Mouse (Mus musculus): ENCODE data around the gene Os9.

Os9 gene

GRCm38 (mm10) chr10:127145303-127145702 is 24.4 kb upstream of the Os9 start:
- 84% methylated on average over 5 of the region's 5 CpGs for WGBS

DNA sequence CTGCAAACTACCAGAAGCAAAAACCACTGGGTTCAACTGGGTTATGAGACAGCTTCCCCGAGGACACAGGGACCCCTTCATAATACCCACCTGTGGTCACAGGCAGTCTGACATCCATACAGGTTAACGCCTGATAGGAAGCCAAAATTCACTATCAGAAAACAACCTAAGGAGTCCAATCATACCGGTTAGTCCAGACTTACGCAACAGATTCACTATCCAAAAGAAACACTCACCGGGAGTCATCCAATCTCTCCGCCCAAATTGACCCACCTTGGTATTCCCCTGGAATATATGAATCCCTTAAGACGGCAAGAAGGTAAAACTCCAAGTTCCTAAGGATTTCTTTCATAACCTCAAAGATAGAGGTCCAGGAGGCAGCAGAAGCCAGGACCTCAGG is 23.6 kb upstream of the Os9 start:
- 92% methylated on average over 7 of the region's 7 CpGs for WGBS

- WGBS: 86% methylated on average over 8 of the region's 8 CpGs
These were observed 22.3 kb upstream of the Os9 start for GRCm38 (mm10) chr10:127143228-127143627.

- 78% methylated on average over 8 of the region's 8 CpGs for WGBS
These were observed 20.6 kb upstream of the Os9 start for GRCm38 (mm10) chr10:127141500-127141899.

DNA sequence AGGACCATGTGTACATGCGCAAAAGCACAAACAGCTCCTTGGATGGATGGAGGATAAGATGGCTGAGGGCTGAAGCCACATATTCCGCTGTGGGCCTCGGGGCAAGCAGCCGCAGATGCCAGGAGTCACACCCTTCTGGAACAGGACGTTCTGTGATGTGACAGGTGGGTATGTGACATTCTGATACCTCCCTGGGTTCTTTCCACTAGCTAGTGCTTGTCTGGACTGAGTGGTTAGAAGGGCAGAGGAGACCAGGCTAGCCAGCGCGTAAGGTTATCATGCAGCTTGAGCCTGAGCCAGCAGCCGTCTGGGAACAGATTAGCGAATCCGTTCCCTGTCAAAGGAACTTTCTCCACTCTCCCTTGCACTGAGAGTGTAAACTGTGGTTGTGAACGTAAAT is 20.0 kb upstream of the Os9 start:
- WGBS: 89% methylated on average over 11 of the region's 11 CpGs

DNA sequence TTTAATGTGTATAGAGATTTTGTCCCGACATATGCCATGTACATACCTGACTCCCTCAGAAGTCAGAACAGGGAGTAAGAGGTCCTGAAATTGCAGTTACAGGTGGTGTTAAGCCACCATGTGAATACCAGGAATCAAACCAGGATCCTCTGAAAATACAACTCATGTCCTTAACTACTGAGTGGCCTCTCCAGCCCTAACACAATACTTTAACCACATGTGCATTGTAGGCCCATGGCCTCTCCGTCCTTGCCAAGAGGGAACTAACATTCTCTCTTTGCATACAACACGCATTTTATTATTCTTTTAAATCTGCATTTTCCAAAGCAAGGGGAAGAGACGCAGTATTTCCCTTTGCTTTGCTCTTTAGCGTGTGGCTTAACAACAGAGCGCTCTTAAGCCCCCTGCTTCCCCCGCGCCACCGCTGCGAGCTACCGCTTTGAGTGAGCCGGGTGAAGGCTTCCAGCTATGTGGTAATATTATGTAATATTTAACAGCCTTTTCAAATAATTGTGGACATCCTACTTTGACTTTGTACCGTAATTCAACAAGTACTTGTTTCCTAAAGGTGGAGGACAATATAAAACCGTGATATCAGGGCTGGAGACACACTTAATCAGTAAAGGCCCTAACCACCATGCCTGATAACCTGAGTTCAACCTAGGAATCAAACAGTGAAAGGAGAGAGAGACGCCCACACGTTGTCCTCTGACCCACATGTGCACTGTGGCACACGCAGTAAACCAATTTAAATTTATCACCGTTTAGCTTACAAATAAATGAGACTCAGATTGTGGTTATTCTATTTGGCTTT is 17.6 kb upstream of the Os9 start:
- WGBS: 94% methylated on average over 18 of the region's 18 CpGs

DNA sequence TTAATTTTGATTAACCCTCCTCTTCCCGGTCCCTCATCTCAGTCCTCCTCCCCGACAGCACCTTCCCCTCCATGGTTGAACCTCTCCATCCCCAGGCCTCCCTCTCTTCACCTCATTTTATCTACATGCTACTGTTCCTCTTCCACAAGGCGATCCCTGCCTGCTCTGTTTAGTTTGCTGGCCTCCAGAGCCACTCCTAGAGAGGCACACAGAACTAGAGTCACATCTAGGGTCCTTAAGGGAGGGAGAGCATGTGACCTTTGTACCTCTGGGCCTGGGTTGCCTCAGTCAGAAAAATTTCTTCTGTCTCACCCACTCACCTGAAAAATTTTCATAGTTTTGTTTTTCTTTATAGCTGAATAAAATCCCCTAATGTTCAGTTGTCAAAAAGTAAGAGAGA is 17.0 kb upstream of the Os9 start:
- 88% methylated on average over 3 of the region's 3 CpGs for WGBS

DNA sequence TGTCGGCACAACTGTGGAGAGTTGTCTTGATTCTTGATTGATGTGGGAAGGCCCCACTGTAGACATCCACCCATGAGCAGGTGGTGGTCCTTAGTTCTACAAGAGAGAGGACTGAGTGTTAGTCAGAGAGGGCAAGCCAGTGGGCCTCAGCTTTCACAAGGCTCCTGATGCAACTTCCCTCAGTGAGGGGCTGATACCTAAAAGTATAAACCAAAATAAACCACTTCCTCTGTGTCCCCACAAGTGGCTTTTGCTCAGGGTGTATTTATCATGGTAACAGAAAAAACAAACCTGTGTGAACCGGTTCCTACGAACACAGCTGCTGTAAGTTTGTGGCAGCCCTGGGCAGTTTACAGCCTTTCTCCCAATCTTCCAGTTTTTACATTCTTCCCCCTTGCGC is 15.6 kb upstream of the Os9 start:
- WGBS: 89% methylated on average over 4 of the region's 4 CpGs

DNA sequence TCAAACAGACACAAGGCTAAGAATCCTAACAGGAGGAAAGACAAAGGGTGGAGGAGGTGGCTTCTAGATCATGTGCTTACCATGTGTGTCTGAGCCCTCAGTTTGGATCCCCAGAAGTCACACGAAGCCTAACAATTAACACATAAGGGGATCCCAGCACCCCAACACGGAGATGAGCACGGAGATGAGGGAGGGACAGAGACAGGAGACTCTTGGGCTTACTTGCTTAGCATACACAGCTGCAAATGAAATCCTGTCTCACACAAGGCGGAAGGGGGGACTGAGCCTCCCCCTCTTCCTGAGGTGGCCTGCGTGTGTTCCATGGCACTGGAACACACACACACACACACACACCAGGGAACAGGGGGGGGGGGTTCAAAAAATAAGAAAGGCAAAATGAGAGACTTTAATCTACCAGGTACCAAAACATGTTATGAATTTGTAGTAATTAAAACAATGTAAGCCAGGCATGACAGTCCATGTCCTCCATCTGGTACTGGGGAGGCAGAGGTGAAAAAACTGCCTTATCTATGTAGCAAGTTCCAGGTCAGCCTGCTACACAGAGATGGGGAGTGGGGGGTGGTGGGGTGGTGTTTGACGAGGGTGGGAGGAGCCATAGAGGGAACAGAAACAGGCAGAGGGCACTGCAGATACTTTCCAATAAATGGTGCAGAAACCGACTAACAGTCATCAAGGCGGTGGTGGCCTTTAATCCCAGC is 14.3 kb upstream of the Os9 start:
- 70% methylated on average over 8 of the region's 8 CpGs for WGBS

GRCm38 (mm10) chr10:127134394-127135035 is 13.6 kb upstream of the Os9 start:
- 90% methylated on average over 3 of the region's 3 CpGs for WGBS

GRCm38 (mm10) chr10:127132469-127132868 is 11.5 kb upstream of the Os9 start:
- 84% methylated on average over 5 of the region's 5 CpGs for WGBS

GRCm38 (mm10) chr10:127129431-127129830 is 8.5 kb upstream of the Os9 start:
- WGBS: 67% methylated on average over 4 of the region's 4 CpGs

- WGBS: 80% methylated on average over 7 of the region's 7 CpGs
These were observed 6.9 kb upstream of the Os9 start for GRCm38 (mm10) chr10:127127711-127128279.

DNA sequence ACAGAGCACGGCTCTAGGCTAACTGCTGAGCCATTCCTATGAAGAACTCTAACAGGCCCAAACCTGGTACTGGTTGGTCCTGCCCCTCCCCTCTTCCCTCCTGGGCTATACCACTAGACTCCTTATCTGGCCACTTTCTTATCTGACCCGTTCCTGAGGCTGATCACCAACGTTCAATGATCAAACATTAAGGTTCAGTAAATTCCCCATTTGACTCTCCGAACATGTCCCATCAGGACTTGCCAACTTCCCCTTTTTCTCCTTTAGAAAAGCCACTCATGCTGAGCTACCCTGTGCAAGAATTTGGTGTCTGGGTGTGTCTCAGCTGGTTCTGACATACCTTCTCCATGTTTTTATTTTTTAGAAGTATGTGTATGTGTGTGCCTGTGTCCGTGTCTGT is 5.6 kb upstream of the Os9 start:
- 82% methylated on average over 5 of the region's 5 CpGs for WGBS

DNA sequence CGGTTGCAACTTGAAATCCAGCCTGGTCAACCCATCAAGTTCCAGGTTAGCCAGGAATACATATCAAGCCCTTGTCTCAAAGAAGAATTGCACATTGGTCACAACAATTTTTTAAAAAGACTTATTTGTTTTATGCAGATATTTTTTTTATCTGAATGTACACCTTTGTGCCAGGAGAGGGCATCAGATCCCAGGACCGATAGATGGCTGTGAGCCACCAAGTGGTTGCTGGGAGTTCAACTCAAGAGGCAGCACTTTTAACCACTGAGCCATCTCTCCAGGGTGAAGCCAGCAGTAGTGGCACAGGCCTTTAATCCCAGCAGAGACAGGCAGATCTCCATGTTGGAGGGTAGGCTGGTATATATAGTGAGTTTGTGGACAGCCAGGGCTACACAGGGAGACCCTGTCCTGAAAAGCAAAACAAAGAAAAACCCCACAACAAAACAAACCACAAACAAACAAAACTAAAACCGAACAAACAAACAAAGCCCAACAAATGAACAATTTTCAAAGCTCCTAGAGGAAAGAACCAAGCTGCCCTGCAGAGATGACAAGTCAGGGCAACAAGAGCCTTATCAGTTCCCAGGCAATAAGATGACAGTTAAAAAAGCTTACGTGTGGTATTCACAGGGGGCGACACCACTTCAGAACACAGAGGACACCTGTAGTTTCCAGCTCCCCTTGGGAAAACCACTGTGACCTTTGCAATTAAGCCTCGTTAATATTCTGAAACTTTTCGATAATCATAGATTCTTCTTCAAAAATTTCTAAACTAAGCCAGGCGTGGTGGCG is 4.5 kb upstream of the Os9 start:
- 72% methylated on average over 9 of the region's 9 CpGs for WGBS

DNA sequence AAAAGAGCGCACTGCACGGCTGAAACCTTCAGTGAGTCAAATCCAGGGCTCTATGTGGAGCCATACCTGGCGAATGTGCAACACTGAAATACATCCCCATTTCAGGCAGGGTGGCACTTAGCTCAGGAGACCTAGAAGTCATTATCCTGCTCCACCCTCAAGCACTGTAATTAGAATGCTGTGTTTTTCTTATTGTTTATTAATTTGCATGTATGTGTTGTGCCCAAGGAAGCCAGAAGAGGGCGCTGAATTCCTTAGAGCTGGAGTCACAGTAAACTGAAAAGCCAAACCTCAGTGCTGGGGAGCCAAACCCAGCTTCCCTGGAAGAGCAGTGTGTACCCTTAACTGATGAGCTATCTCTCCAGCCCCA is 2.5 kb upstream of the Os9 start:
- WGBS: 11% methylated on average over 4 of the region's 4 CpGs

GRCm38 (mm10) chr10:127122784-127123435 is 2.0 kb upstream of the Os9 start:
- WGBS: 7% methylated on average over 13 of the region's 13 CpGs

DNA sequence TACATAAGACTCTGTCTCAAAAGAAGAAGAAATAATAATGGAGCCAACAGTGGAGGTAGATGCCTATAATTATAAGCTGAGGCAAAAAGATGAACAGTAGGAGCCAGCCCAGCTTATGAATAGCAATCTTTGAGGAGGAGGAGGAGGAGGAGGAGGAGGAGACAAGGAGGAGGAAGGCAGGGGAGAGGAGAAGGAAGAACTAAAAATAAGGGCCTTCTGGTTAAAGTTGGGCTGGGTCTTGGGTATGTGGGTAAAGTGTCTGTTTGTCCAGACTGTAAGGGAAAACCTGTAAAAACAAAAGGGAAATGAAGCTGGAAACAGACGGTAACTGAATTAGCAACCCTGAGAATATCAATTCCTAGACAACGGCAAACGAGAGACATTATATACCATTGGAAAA is 1.1 kb upstream of the Os9 start:
- WGBS: 33% methylated on average over 3 of the region's 3 CpGs

DNA sequence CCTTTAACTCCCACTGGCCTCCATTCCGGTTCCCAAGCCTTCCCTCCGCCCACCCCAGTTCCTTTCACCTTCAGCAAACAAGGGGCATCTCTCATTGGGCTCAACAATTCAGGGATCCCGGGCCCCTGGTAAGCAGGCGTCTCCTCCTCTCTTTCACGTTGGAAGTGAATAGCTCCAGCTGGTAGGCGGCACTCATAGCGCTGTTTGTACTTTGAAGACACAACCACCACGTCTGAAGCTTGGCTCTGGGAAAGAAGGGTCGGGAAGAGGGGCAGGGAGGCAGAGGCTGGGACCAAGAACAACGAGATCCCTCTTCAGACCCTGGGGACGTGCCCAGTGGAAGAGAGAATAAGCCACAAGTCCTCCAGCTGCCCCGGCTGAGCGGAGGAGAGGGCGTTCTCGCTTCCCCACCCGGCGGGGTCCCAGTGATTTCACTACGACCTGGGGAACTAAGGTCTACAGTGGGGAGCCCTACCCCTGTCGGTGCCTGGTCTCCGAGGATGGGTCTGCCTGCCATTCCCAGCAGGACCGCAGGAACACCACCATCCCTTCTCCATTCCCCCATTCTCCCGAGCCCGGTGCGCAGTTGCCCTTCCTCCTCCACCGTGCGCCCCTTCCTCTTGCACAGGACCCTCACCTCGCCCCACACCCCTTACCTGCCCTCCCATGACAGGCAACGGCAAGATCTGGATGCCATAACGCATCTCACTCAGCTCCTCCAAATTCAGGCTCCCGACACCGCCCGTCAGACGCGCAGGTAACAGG is 448 bp downstream of the Os9 start:
- 1% methylated on average over 34 of the region's 34 CpGs for WGBS

- WGBS: 94% methylated on average over 10 of the region's 10 CpGs
These were observed 1.7 kb downstream of the Os9 start for GRCm38 (mm10) chr10:127119229-127119628.
